ENCODE assay signal across 10 mouse cellular contexts in the genomic region with DNA sequence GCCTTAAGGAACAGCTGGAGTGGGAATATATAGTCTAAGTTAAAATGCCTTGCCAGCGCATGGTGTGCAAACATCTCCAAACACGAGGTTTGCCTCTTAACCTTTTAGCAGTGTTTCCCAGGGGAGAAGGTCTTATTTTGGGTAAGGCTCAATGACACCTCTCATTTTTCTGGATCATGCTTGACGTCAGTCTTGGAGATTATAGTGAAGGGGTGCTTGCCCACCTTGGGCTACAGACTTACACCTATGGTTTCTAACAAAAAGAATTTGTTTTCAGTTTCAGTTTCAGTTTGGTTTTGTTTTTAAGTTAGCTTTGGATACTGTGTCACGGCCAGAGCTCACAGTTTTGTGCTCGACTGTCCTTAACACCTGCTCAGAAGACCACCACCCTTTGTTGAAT. TPM values are rescaled to one million over a fixed set of nuclear protein-coding genes. Genes with fewer than 3 reads are reported as not detected.
A peak's percentile ranks its signal among the peaks of the same experiment; 100 is the strongest.
DNase-seq lines count a peak whose midpoint lies in the region; ATAC-seq and TF ChIP-seq lines count a peak whose summit lies in the region.
"Had no signal": no experiment of that assay in that cellular context is flagged by ENCODE, and none has a peak within 500 bp of the region (broad histone marks: within the 10 kb centered on the region; RNA-seq: fewer than 3 reads in every experiment).

No protein-coding gene starts in this region.

- no peak for DNase-seq in left cerebral cortex, adult 2 months (ENCODE audit: extremely low spot score in 1 of 2, low spot score in 2 of 2)
- no peak for DNase-seq in left cerebral cortex, postnatal 25 days (ENCODE audit: low spot score in 2 of 2)
- DNase-seq in A20 (ENCODE audit: low read depth, low spot score) (peak; percentile 83), MEL (ENCODE audit: low read depth, low spot score) (no peak)
- DNase-seq in adrenal gland, postnatal 25 days: no peak
- DNase-seq in urinary bladder, postnatal 14 days (ENCODE audit: low spot score): no peak
- DNase-seq in cerebellum, adult 11-12 months: no peak
- DNase-seq: lung, postnatal 14 days had no signal

- TF ChIP-seq POLR2A in MEL (IDR thresholded peaks at IDR 0.05; ENCODE audit: control insufficient read depth in 1 of 2, insufficient read depth in 1 of 2, low read depth in 1 of 2, low read length in 2 of 2, poor library complexity in 1 of 2): no peak

- TF ChIP-seq CTCF in left cerebral cortex, adult 2 months (IDR thresholded peaks at IDR 0.05): no peak
- TF ChIP-seq CTCF in MEL (IDR thresholded peaks at IDR 0.05 in 2 of 3, conservative IDR thresholded peaks at IDR 0.05 in 1 of 3; ENCODE audit: control insufficient read depth in 1 of 3, insufficient read depth in 1 of 3, low read depth in 2 of 3, low read length in 3 of 3, poor library complexity in 1 of 3, severe bottlenecking in 1 of 3): no peak
- TF ChIP-seq CTCF in intestine, postnatal 0 days (IDR thresholded peaks at IDR 0.05; ENCODE audit: low read depth): no peak

- TF ChIP-seq EP300 in MEL (IDR thresholded peaks at IDR 0.05; ENCODE audit: low read depth in 1 of 2, low read length in 2 of 2): no peak

- H3K4me1 ChIP-seq in MEL (ENCODE audit: control insufficient read depth in 1 of 2, insufficient read depth in 2 of 2, low read length in 2 of 2): no peaks in the 10 kb centered on the region
- H3K4me1 ChIP-seq in intestine, postnatal 0 days (replicated peaks; ENCODE audit: control insufficient read depth, insufficient read depth, low read length): no peaks in the 10 kb centered on the region

- no peak overlapping the region for H3K9ac ChIP-seq in MEL (ENCODE audit: control insufficient read depth, low read depth, low read length, poor library complexity, severe bottlenecking)
- no peak overlapping the region for H3K9ac ChIP-seq in intestine, postnatal 0 days (ENCODE audit: low read depth, low read length)
- H3K9ac ChIP-seq: heart, embryonic 13.5 days had no signal

- no peak overlapping the region for H3K27ac ChIP-seq in left cerebral cortex, adult 2 months
- no peak overlapping the region for H3K27ac ChIP-seq in MEL (ENCODE audit: control insufficient read depth, low read depth, low read length)
- no peak overlapping the region for H3K27ac ChIP-seq in intestine, postnatal 0 days (ENCODE audit: low read depth, low read length)
- H3K27ac ChIP-seq: heart, embryonic 13.5 days had no signal

- H3K4me3 ChIP-seq in left cerebral cortex, adult 2 months: peak overlapping the region; percentile 85; the same call in 1 of the 2 replicates
- H3K4me3 ChIP-seq in MEL (ENCODE audit: control insufficient read depth in 1 of 2, insufficient read depth in 1 of 2, low read depth in 2 of 2, low read length in 2 of 2): peak overlapping the region; percentile 22 to 31; a peak in 3 of 4 replicates
- peak overlapping the region; percentile 23 for H3K4me3 ChIP-seq in intestine, postnatal 0 days (ENCODE audit: low read depth, low read length)
- H3K4me3 ChIP-seq: heart, embryonic 13.5 days had no signal

- no peaks in the 10 kb centered on the region for H3K27me3 ChIP-seq in MEL (ENCODE audit: control insufficient read depth in 1 of 2, insufficient read depth in 2 of 2, low read length in 2 of 2)
- H3K27me3 ChIP-seq in intestine, postnatal 0 days (replicated peaks; ENCODE audit: control insufficient read depth, insufficient read depth, low read length): peaks cover 17% of the 10 kb centered on the region; the same call in 1 of the 2 replicates

- WGBS in intestine, postnatal 0 days: 58% methylated on average over 5 of the region's 5 CpGs

- peak overlapping the region; percentile 48 for H3K4me2 ChIP-seq in intestine, postnatal 0 days (replicated peaks; ENCODE audit: low read depth)
- H3K4me2 ChIP-seq: heart, embryonic 13.5 days had no signal

- H3K79me2 ChIP-seq in MEL (ENCODE audit: control insufficient read depth, insufficient read depth, low read length, poor library complexity): no peaks in the 10 kb centered on the region

- intact Hi-C loops in left cerebral cortex, adult 2 months (cut with DNase I): loop anchor here (5.0 kb wide), 1 partner anchor 101 kb away; no protein-coding TSS in a partner anchor
- intact Hi-C loops in left cerebral cortex, postnatal 25 days (cut with DNase I): loop anchor here (5.0 to 10.0 kb wide), 2 partner anchors 101 to 309 kb away; a partner anchor contains a TSS

- TF ChIP-seq RAD21 in MEL (IDR thresholded peaks at IDR 0.05; ENCODE audit: low read depth, low read length): no peak

- H3K36me3 ChIP-seq in MEL (ENCODE audit: control insufficient read depth in 1 of 2, insufficient read depth in 2 of 2, low read length in 2 of 2): no peaks in the 10 kb centered on the region
- no peaks in the 10 kb centered on the region for H3K36me3 ChIP-seq in intestine, postnatal 0 days (ENCODE audit: control insufficient read depth, insufficient read depth)
- H3K36me3 ChIP-seq: heart, embryonic 13.5 days had no signal

- no peak for ATAC-seq in intestine, postnatal 0 days

- no peaks in the 10 kb centered on the region for H3K9me3 ChIP-seq in MEL (replicated peaks; ENCODE audit: insufficient read depth, low read length)
- no peaks in the 10 kb centered on the region for H3K9me3 ChIP-seq in intestine, postnatal 0 days (ENCODE audit: control insufficient read depth)
- H3K9me3 ChIP-seq: heart, embryonic 13.5 days had no signal

TF ChIP-seq in MEL, 35 proteins besides CTCF, POLR2A, EP300 and RAD21:
- TF ChIP-seq ETS1 (IDR thresholded peaks at IDR 0.05; ENCODE audit: low read depth, low read length) (no peak), TBP (IDR thresholded peaks at IDR 0.05; ENCODE audit: low read depth, low read length) (no peak), MAZ (IDR thresholded peaks at IDR 0.05; ENCODE audit: low read depth, low read length) (no peak), NRF1 (IDR thresholded peaks at IDR 0.05; ENCODE audit: insufficient read depth, low read depth, low read length, poor library complexity, severe bottlenecking) (no peak), USF1 (IDR thresholded peaks at IDR 0.05; ENCODE audit: low read depth, low read length) (no peak)

RNA-seq across cellular contexts. Expression of a gene that starts 3.8 kb away (rescaled TPM):
- total RNA-seq in left cerebral cortex, adult 2 months (2021): 10 to 100 TPM; 41.6 to 42.4 TPM
- 10 to 100 TPM; 45.9 to 46.7 TPM for total RNA-seq in left cerebral cortex, postnatal 25 days (2021)
- not detected in 2 replicates for total RNA-seq in MEL (2012; rRNA removed)
- not detected for polyA plus RNA-seq in MEL (2012; ENCODE audit: insufficient read depth in 1 of 2, insufficient read length in 2 of 2, low read depth in 1 of 2, low replicate concordance in 2 of 2, missing spikeins in 1 of 2)
- 1.3 and 1.8 TPM in 2 replicates for polyA plus RNA-seq in intestine, postnatal 0 days (2015; fragmentation: Nextera tagmentation; extraction: Ambion mirVana)
- 1.2 and 3.5 TPM in 2 replicates for total RNA-seq in adrenal gland, postnatal 25 days (2021)

Comparison
In these comparisons a context has a peak if more than half of its experiments do, and no peak if none do; other contexts are left out.
1. H3K4me3 ChIP-seq: peak in every context shown above with its lines; median percentile 85 in left cerebral cortex, adult 2 months; 26 in MEL; 23 in intestine, postnatal 0 days.